Mouse (Mus musculus): ENCODE measurements around the gene Ica1l. TPM values are rescaled to one million over a fixed set of nuclear protein-coding genes. Genes with fewer than 3 reads are reported as not detected.

Ica1l gene
- polyA plus RNA-seq, 1 experiment from 2014 or later = 42.1 TPM

GRCm38 (mm10) chr1:59995646-59996045 is 47.3 kb downstream of the Ica1l start:
- Histone ChIP-seq H3K4me1 (ENCODE audit: control insufficient read depth, insufficient read depth, low read depth, low read length) (no peaks in the 10 kb centered on the region), H3K4me2 (ENCODE audit: low read length) (no peak overlapping the region), H3K36me3 (ENCODE audit: control insufficient read depth, insufficient read depth, low read length) (0 out of 2 replicates have a peak, but pooled peaks cover 5% of the 10 kb centered on the region), H3K9me3 (ENCODE audit: control insufficient read depth, low read length) (no peaks in the 10 kb centered on the region), H3K4me3 (ENCODE audit: low read length) (no peak overlapping the region), H3K9ac (ENCODE audit: low read depth, low read length) (no peak overlapping the region), H3K27ac (ENCODE audit: low read depth, low read length) (no peak overlapping the region), H3K27me3 (replicated peaks; ENCODE audit: control insufficient read depth, insufficient read depth, low read length) (no peaks in the 10 kb centered on the region)
- no peak for ATAC-seq
- 53% methylated on average over 3 of the region's 3 CpGs for WGBS

GRCm38 (mm10) chr1:59987399-59988040 is 55.5 kb downstream of the Ica1l start:
- H3K4me1 ChIP-seq (ENCODE audit: control insufficient read depth, insufficient read depth, low read depth, low read length) = no peaks in the 10 kb centered on the region
- no peaks in the 10 kb centered on the region for H3K27me3 ChIP-seq (replicated peaks; ENCODE audit: control insufficient read depth, insufficient read depth, low read length)
- H3K36me3 ChIP-seq (ENCODE audit: control insufficient read depth, insufficient read depth, low read length) = peaks cover 24% of the 10 kb centered on the region

GRCm38 (mm10) chr1:59986626-59987025 is 56.4 kb downstream of the Ica1l start:
- H3K4me2 ChIP-seq (ENCODE audit: low read length) = no peak overlapping the region
- no peak for ATAC-seq

More at GRCm38 (mm10) chr1:59987399-59988040, 55.5 kb downstream of the Ica1l start:
- Histone ChIP-seq H3K4me3 (ENCODE audit: low read length) (no peak overlapping the region), H3K9me3 (ENCODE audit: control insufficient read depth, low read length) (no peaks in the 10 kb centered on the region), H3K27ac (ENCODE audit: low read depth, low read length) (no peak overlapping the region), H3K9ac (ENCODE audit: low read depth, low read length) (no peak overlapping the region), H3K4me2 (ENCODE audit: low read length) (no peak overlapping the region)
- ATAC-seq = no peak
- 92% methylated on average over 3 of the region's 3 CpGs for WGBS

GRCm38 (mm10) chr1:59967291-59967690 is 75.7 kb downstream of the Ica1l start:
- H3K9ac ChIP-seq (ENCODE audit: low read depth, low read length) = no peak overlapping the region
- H3K9me3 ChIP-seq (ENCODE audit: control insufficient read depth, low read length) = no peaks in the 10 kb centered on the region
- H3K27me3 ChIP-seq (replicated peaks; ENCODE audit: control insufficient read depth, insufficient read depth, low read length) = no peaks in the 10 kb centered on the region
- H3K4me1 ChIP-seq (ENCODE audit: control insufficient read depth, insufficient read depth, low read depth, low read length) = no peaks in the 10 kb centered on the region
- WGBS = 89% methylated on average over 4 of the region's 4 CpGs
- peaks cover 9% of the 10 kb centered on the region for H3K36me3 ChIP-seq (ENCODE audit: control insufficient read depth, insufficient read depth, low read length)
- H3K27ac ChIP-seq (ENCODE audit: low read depth, low read length) = no peak overlapping the region
- no peak for ATAC-seq
- H3K4me3 ChIP-seq (ENCODE audit: low read length) = no peak overlapping the region
- no peak overlapping the region for H3K4me2 ChIP-seq (ENCODE audit: low read length)

More at GRCm38 (mm10) chr1:59986626-59987025, 56.4 kb downstream of the Ica1l start:
- no peak overlapping the region for H3K9ac ChIP-seq (ENCODE audit: low read depth, low read length)
- no peak overlapping the region for H3K27ac ChIP-seq (ENCODE audit: low read depth, low read length)
- H3K27me3 ChIP-seq (replicated peaks; ENCODE audit: control insufficient read depth, insufficient read depth, low read length) = no peaks in the 10 kb centered on the region
- no peaks in the 10 kb centered on the region for H3K9me3 ChIP-seq (ENCODE audit: control insufficient read depth, low read length)
- H3K36me3 ChIP-seq (ENCODE audit: control insufficient read depth, insufficient read depth, low read length) = peaks cover 28% of the 10 kb centered on the region
- no peak overlapping the region for H3K4me3 ChIP-seq (ENCODE audit: low read length)
- no peaks in the 10 kb centered on the region for H3K4me1 ChIP-seq (ENCODE audit: control insufficient read depth, insufficient read depth, low read depth, low read length)

GRCm38 (mm10) chr1:59966171-59966785 is 76.7 kb downstream of the Ica1l start:
- WGBS = 89% methylated on average over 6 of the region's 6 CpGs
- Histone ChIP-seq H3K9me3 (ENCODE audit: control insufficient read depth, low read length) (no peaks in the 10 kb centered on the region), H3K4me3 (ENCODE audit: low read length) (no peak overlapping the region), H3K27ac (ENCODE audit: low read depth, low read length) (no peak overlapping the region), H3K9ac (ENCODE audit: low read depth, low read length) (no peak overlapping the region), H3K36me3 (ENCODE audit: control insufficient read depth, insufficient read depth, low read length) (peaks cover 7% of the 10 kb centered on the region), H3K4me2 (ENCODE audit: low read length) (no peak overlapping the region), H3K27me3 (replicated peaks; ENCODE audit: control insufficient read depth, insufficient read depth, low read length) (no peaks in the 10 kb centered on the region), H3K4me1 (ENCODE audit: control insufficient read depth, insufficient read depth, low read depth, low read length) (no peaks in the 10 kb centered on the region)
- ATAC-seq = no peak

GRCm38 (mm10) chr1:59959941-59960340 is 83.0 kb downstream of the Ica1l start:
- no peak for ATAC-seq
- Histone ChIP-seq H3K27ac (ENCODE audit: low read depth, low read length) (no peak overlapping the region), H3K4me1 (ENCODE audit: control insufficient read depth, insufficient read depth, low read depth, low read length) (no peaks in the 10 kb centered on the region), H3K36me3 (ENCODE audit: control insufficient read depth, insufficient read depth, low read length) (peaks cover 2% of the 10 kb centered on the region; the same call in 1 of the 2 replicates), H3K4me3 (ENCODE audit: low read length) (no peak overlapping the region), H3K27me3 (replicated peaks; ENCODE audit: control insufficient read depth, insufficient read depth, low read length) (no peaks in the 10 kb centered on the region), H3K4me2 (ENCODE audit: low read length) (no peak overlapping the region), H3K9ac (ENCODE audit: low read depth, low read length) (no peak overlapping the region), H3K9me3 (ENCODE audit: control insufficient read depth, low read length) (no peaks in the 10 kb centered on the region)
- WGBS = 87% methylated on average over 1 of the region's 1 CpGs

GRCm38 (mm10) chr1:59957206-59957605 is 85.8 kb downstream of the Ica1l start:
- H3K27me3 ChIP-seq (replicated peaks; ENCODE audit: control insufficient read depth, insufficient read depth, low read length) = no peaks in the 10 kb centered on the region
- H3K4me3 ChIP-seq (ENCODE audit: low read length) = no peak overlapping the region
- peaks cover 4% of the 10 kb centered on the region; the same call in 1 of the 2 replicates for H3K36me3 ChIP-seq (ENCODE audit: control insufficient read depth, insufficient read depth, low read length)
- H3K4me2 ChIP-seq (ENCODE audit: low read length) = no peak overlapping the region
- H3K9ac ChIP-seq (ENCODE audit: low read depth, low read length) = no peak overlapping the region
- no peaks in the 10 kb centered on the region for H3K4me1 ChIP-seq (ENCODE audit: control insufficient read depth, insufficient read depth, low read depth, low read length)
- ATAC-seq = no peak
- no peak overlapping the region for H3K27ac ChIP-seq (ENCODE audit: low read depth, low read length)
- no peaks in the 10 kb centered on the region for H3K9me3 ChIP-seq (ENCODE audit: control insufficient read depth, low read length)
- WGBS = 80% methylated on average over 3 of the region's 3 CpGs

- Histone ChIP-seq H3K27me3 (replicated peaks; ENCODE audit: control insufficient read depth, insufficient read depth, low read length) (no peaks in the 10 kb centered on the region), H3K4me2 (ENCODE audit: low read length) (no peak overlapping the region), H3K36me3 (ENCODE audit: control insufficient read depth, insufficient read depth, low read length) (no peaks in the 10 kb centered on the region; the same call in 1 of the 2 replicates), H3K9me3 (ENCODE audit: control insufficient read depth, low read length) (no peaks in the 10 kb centered on the region), H3K27ac (ENCODE audit: low read depth, low read length) (no peak overlapping the region), H3K4me3 (ENCODE audit: low read length) (no peak overlapping the region), H3K4me1 (ENCODE audit: control insufficient read depth, insufficient read depth, low read depth, low read length) (0 out of 2 replicates have a peak, but pooled peaks cover 2% of the 10 kb centered on the region), H3K9ac (ENCODE audit: low read depth, low read length) (no peak overlapping the region)
- no peak for ATAC-seq
- WGBS = 96% methylated on average over 4 of the region's 4 CpGs
These were observed 95.5 kb downstream of the Ica1l start for GRCm38 (mm10) chr1:59947509-59947908.

GRCm38 (mm10) chr1:59945969-59946368 is 97.0 kb downstream of the Ica1l start:
- no peak overlapping the region for H3K27ac ChIP-seq (ENCODE audit: low read depth, low read length)

More at GRCm38 (mm10) chr1:59945969-59946368, 97.0 kb downstream of the Ica1l start:
- no peaks in the 10 kb centered on the region; the same call in 1 of the 2 replicates for H3K36me3 ChIP-seq (ENCODE audit: control insufficient read depth, insufficient read depth, low read length)
- ATAC-seq = no peak
- 0 out of 2 replicates have a peak, but pooled peaks cover 2% of the 10 kb centered on the region for H3K4me1 ChIP-seq (ENCODE audit: control insufficient read depth, insufficient read depth, low read depth, low read length)
- H3K4me2 ChIP-seq (ENCODE audit: low read length) = no peak overlapping the region
- 70% methylated on average over 1 of the region's 1 CpGs for WGBS
- no peaks in the 10 kb centered on the region for H3K27me3 ChIP-seq (replicated peaks; ENCODE audit: control insufficient read depth, insufficient read depth, low read length)
- no peak overlapping the region for H3K9ac ChIP-seq (ENCODE audit: low read depth, low read length)
- H3K9me3 ChIP-seq (ENCODE audit: control insufficient read depth, low read length) = no peaks in the 10 kb centered on the region
- H3K4me3 ChIP-seq (ENCODE audit: low read length) = no peak overlapping the region

Measured in hindbrain, embryonic 16.5 days (tissue).